Mouse (Mus musculus): ENCODE measurements around the gene Gm17268. TPM values are rescaled to one million over a fixed set of nuclear protein-coding genes. Genes with fewer than 3 reads are reported as not detected.

Gm17268 gene
- polyA plus RNA-seq, 1 experiment from 2014 or later, result not detected

DNA sequence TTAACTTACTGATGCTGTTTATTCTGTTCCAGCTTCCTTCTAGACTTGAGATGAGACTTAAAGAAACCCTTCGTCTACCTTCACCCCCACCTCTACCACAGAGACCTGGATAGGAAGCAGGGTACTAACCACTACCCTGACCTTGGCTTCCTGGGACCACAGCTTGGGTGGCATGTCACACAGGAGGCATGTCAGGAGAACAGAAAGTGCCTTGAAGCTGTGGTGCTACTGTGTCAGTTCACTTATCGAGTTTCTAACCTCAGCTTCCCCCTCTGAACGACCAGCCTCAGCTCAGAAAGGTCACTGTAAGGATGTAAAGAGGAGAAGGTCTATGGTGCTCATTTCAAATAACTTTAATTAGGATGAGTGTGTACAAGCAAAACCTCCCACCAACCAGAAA, 17.0 kb downstream of the Gm17268 start:
- no peaks in the 10 kb centered on the region for H3K9me3 ChIP-seq (ENCODE audit: control insufficient read depth, low read length)
- WGBS, result 48% methylated on average over 3 of the region's 3 CpGs
- no peak overlapping the region for H3K4me3 ChIP-seq (ENCODE audit: low read depth, low read length)
- H3K9ac ChIP-seq (ENCODE audit: low read depth, low read length), result no peak overlapping the region
- no peak overlapping the region for H3K27ac ChIP-seq (ENCODE audit: low read depth, low read length)
- no peaks in the 10 kb centered on the region for H3K4me1 ChIP-seq (replicated peaks; ENCODE audit: control insufficient read depth, insufficient read depth, low read length)
- DNase-seq (ENCODE audit: low spot score) (no peak), ATAC-seq (replicated peaks; ENCODE audit: low FRiP score) (no peak)
- H3K4me2 ChIP-seq, result no peak overlapping the region
- H3K27me3 ChIP-seq (replicated peaks; ENCODE audit: control insufficient read depth, insufficient read depth, low read length), result no peaks in the 10 kb centered on the region
- H3K36me3 ChIP-seq (ENCODE audit: control insufficient read depth, insufficient read depth, low read length), result no peaks in the 10 kb centered on the region

DNA sequence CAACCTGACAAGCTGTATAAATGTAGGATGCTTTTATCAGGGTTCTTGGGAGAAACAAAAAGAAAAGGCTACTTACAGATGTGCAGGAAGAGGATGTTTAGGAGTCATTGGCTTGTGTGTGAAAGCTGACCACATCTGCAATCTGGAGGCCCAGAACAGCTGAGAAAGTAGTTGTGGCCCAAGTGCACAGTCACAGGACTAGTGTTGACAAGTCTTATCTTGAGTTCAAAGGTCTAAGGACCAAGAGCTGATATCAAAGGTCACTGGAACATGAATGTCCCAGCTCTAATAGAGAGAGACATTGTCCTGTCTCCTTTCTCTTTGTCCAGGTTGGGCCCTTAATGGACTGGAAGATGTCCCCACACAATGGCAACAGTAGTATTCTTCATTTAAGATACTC, 18.6 kb downstream of the Gm17268 start:
- Histone ChIP-seq H3K4me2 (no peak overlapping the region), H3K36me3 (ENCODE audit: control insufficient read depth, insufficient read depth, low read length) (no peaks in the 10 kb centered on the region), H3K9me3 (ENCODE audit: control insufficient read depth, low read length) (no peaks in the 10 kb centered on the region), H3K27me3 (replicated peaks; ENCODE audit: control insufficient read depth, insufficient read depth, low read length) (no peaks in the 10 kb centered on the region), H3K27ac (ENCODE audit: low read depth, low read length) (no peak overlapping the region), H3K4me3 (ENCODE audit: low read depth, low read length) (no peak overlapping the region), H3K4me1 (replicated peaks; ENCODE audit: control insufficient read depth, insufficient read depth, low read length) (no peaks in the 10 kb centered on the region), H3K9ac (ENCODE audit: low read depth, low read length) (no peak overlapping the region)
- no peak for DNase-seq (ENCODE audit: low spot score)
- ATAC-seq (replicated peaks; ENCODE audit: low FRiP score), result no peak

DNA sequence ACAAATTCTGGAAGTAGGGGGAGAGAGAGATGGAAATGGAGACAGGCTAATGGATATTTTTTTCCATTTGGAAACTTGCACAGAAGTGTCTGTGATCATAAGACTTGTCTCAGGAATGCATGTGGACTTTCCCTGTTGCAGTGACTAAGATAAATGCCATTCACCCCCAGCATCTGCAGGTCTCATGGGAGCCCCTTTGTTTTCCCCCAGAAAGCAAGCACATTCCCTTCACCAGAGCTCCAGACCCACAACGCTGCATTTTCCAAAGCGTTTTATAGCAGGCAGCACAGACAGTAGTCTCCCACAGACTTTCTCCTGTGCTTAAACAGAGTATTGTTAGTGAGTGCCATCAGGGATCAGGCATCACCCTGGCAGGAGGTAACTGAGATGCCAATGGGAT, 19.0 kb downstream of the Gm17268 start:
- Histone ChIP-seq H3K27me3 (replicated peaks; ENCODE audit: control insufficient read depth, insufficient read depth, low read length) (no peaks in the 10 kb centered on the region), H3K9me3 (ENCODE audit: control insufficient read depth, low read length) (no peaks in the 10 kb centered on the region), H3K4me3 (ENCODE audit: low read depth, low read length) (no peak overlapping the region), H3K36me3 (ENCODE audit: control insufficient read depth, insufficient read depth, low read length) (no peaks in the 10 kb centered on the region), H3K9ac (ENCODE audit: low read depth, low read length) (no peak overlapping the region), H3K27ac (ENCODE audit: low read depth, low read length) (no peak overlapping the region), H3K4me2 (no peak overlapping the region), H3K4me1 (replicated peaks; ENCODE audit: control insufficient read depth, insufficient read depth, low read length) (no peaks in the 10 kb centered on the region)
- ATAC-seq (replicated peaks; ENCODE audit: low FRiP score) (no peak), DNase-seq (ENCODE audit: low spot score) (no peak)
- 67% methylated on average over 2 of the region's 2 CpGs for WGBS

DNA sequence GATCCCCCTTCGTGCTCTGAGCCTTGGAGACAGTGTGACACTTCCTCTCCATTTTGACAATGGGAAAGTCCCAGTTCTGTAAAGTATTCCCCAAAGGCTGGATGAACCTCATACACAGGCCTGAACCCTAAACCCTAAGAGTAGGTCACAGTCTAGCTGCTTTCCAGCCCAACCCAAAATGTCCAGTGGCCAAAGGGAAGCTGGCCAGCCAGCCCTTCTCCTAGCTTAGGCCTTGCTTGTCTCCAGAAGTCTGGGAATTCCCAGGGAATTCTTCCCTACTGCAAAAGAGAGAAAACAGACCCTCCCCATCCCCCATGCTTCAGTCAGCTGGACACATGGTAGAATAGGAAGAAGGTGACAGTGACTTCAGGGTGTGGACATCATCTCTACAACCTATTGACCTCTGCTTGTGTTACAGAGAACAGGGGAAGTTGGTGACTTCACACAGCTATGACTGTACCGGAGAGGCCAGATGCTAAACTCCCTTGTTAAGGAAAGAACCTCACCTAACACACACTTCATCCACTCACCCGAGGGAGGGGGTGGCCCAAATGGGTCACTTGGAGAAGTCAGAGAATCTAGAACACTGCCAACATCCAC, 22.1 kb downstream of the Gm17268 start:
- no peak overlapping the region for H3K4me2 ChIP-seq
- 70% methylated on average over 3 of the region's 3 CpGs for WGBS
- no peaks in the 10 kb centered on the region for H3K4me1 ChIP-seq (replicated peaks; ENCODE audit: control insufficient read depth, insufficient read depth, low read length)
- no peak overlapping the region for H3K9ac ChIP-seq (ENCODE audit: low read depth, low read length)
- DNase-seq (ENCODE audit: low spot score), result no peak
- H3K27ac ChIP-seq (ENCODE audit: low read depth, low read length), result no peak overlapping the region
- H3K9me3 ChIP-seq (ENCODE audit: control insufficient read depth, low read length), result no peaks in the 10 kb centered on the region
- H3K27me3 ChIP-seq (replicated peaks; ENCODE audit: control insufficient read depth, insufficient read depth, low read length), result no peaks in the 10 kb centered on the region
- H3K36me3 ChIP-seq (ENCODE audit: control insufficient read depth, insufficient read depth, low read length), result no peaks in the 10 kb centered on the region
- no peak overlapping the region for H3K4me3 ChIP-seq (ENCODE audit: low read depth, low read length)
- ATAC-seq (replicated peaks; ENCODE audit: low FRiP score), result no peak

DNA sequence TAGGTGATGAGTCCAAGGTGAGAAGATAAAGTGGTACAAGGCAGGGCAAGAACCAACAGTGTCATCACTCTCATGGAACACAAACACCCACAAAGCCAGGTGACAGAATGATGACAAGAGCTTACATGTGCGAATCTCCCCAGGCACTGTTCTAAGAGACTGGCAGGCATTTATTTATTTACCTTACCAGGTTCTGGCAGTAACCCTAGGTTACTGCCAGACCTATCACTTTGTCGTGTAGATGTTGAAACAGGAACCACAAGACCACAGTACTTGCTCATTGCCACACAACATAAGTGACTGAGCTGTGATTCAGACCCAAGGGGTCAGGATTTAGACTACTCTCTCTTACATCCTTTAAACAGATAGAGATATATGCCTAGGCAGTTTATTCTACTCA, 23.3 kb downstream of the Gm17268 start:
- ATAC-seq (replicated peaks; ENCODE audit: low FRiP score) (no peak), DNase-seq (ENCODE audit: low spot score) (no peak)
- Histone ChIP-seq H3K4me2 (no peak overlapping the region), H3K4me3 (ENCODE audit: low read depth, low read length) (no peak overlapping the region), H3K27ac (ENCODE audit: low read depth, low read length) (no peak overlapping the region), H3K9ac (ENCODE audit: low read depth, low read length) (no peak overlapping the region), H3K9me3 (ENCODE audit: control insufficient read depth, low read length) (no peaks in the 10 kb centered on the region), H3K4me1 (replicated peaks; ENCODE audit: control insufficient read depth, insufficient read depth, low read length) (no peaks in the 10 kb centered on the region), H3K27me3 (replicated peaks; ENCODE audit: control insufficient read depth, insufficient read depth, low read length) (no peaks in the 10 kb centered on the region), H3K36me3 (ENCODE audit: control insufficient read depth, insufficient read depth, low read length) (no peaks in the 10 kb centered on the region)
- 50% methylated on average over 2 of the region's 2 CpGs for WGBS

DNA sequence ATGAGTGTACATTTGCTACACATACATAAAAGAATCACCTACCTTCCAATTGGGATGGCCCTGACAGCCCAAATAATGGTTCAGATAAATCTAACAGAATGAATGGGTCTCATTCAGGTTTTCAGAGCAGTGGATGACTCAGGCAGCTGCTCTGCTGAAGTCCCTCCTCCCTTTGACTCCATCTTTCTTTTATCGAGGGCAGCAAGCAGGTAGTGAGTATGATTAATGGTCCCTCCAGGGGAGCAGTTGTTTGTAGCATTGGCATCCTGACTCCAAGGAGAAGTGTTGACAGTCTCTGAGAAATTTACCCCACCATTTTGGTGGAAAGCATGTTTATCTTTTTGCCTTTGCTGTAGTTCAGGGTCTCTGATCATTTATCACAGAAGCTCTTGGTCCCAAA, 24.6 kb downstream of the Gm17268 start:
- Histone ChIP-seq H3K4me3 (ENCODE audit: low read depth, low read length) (no peak overlapping the region), H3K36me3 (ENCODE audit: control insufficient read depth, insufficient read depth, low read length) (no peaks in the 10 kb centered on the region), H3K4me1 (replicated peaks; ENCODE audit: control insufficient read depth, insufficient read depth, low read length) (no peaks in the 10 kb centered on the region), H3K27me3 (replicated peaks; ENCODE audit: control insufficient read depth, insufficient read depth, low read length) (no peaks in the 10 kb centered on the region), H3K9ac (ENCODE audit: low read depth, low read length) (no peak overlapping the region), H3K9me3 (ENCODE audit: control insufficient read depth, low read length) (no peaks in the 10 kb centered on the region), H3K27ac (ENCODE audit: low read depth, low read length) (no peak overlapping the region), H3K4me2 (no peak overlapping the region)
- ATAC-seq (replicated peaks; ENCODE audit: low FRiP score) (no peak), DNase-seq (ENCODE audit: low spot score) (no peak)
- WGBS, result 50% methylated on average over 1 of the region's 1 CpGs

DNA sequence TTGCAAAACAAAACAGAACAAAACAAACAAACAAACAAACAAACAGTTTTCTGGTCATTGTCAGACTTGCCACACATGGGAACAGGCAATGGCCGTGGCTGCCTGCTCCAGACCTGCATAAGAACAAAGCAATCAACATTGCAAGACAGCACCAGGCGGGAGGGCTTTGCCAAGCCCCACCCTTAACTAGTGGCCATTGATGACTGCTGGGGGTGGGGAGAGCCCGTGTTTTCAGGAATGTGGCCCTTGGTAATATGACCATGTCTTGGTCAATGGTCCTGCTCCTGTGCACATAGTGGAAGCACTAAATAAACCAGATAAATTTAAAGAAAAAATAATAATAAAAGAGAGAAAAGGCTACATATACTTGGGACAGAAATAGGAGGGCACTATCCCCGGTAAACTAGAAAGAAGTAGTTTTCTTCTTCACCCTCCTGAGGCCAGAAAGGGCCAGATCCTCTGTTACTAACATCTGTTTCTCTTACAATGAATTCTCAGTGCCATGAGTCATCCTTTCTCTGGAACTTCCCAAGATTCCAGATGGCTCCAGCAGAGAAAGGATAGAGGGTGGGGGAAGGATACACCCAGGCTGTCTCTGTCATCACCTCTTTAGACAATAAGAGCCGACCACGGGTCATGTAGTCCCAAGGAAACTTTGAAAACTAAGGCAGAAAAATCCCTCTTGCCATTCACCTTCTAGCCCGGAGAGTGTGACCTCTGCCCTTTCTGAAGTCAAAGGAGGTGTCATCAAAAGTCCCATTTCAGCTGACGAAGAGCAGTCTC, 26.8 kb downstream of the Gm17268 start:
- H3K27me3 ChIP-seq (replicated peaks; ENCODE audit: control insufficient read depth, insufficient read depth, low read length), result no peaks in the 10 kb centered on the region
- no peak overlapping the region for H3K4me3 ChIP-seq (ENCODE audit: low read depth, low read length)
- H3K4me1 ChIP-seq (replicated peaks; ENCODE audit: control insufficient read depth, insufficient read depth, low read length), result no peaks in the 10 kb centered on the region
- ATAC-seq (replicated peaks; ENCODE audit: low FRiP score), result no peak
- no peak for DNase-seq (ENCODE audit: low spot score)
- H3K4me2 ChIP-seq, result no peak overlapping the region
- no peak overlapping the region for H3K9ac ChIP-seq (ENCODE audit: low read depth, low read length)
- no peaks in the 10 kb centered on the region for H3K9me3 ChIP-seq (ENCODE audit: control insufficient read depth, low read length)
- 62% methylated on average over 8 of the region's 8 CpGs for WGBS
- no peak overlapping the region for H3K27ac ChIP-seq (ENCODE audit: low read depth, low read length)
- no peaks in the 10 kb centered on the region for H3K36me3 ChIP-seq (ENCODE audit: control insufficient read depth, insufficient read depth, low read length)

DNA sequence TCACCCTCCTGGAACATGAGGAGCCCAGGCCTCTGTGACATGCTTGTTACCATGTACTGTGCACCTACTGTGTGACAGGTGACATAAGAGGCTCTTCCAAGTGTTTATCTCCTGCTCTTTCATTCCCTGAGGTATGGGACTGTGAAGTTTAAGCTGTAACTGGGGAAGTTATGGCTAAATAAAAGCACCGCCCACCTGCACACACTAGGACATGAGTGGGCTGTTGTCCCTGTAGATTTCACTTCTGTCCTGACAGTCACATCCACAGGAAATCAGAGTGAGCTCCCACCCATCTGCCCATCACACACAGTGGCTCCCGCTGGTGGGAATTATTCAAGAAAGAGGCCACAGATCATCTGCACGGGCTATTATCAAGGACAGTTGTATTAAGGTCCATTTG, 28.2 kb downstream of the Gm17268 start:
- WGBS, result 84% methylated on average over 3 of the region's 3 CpGs

DNA sequence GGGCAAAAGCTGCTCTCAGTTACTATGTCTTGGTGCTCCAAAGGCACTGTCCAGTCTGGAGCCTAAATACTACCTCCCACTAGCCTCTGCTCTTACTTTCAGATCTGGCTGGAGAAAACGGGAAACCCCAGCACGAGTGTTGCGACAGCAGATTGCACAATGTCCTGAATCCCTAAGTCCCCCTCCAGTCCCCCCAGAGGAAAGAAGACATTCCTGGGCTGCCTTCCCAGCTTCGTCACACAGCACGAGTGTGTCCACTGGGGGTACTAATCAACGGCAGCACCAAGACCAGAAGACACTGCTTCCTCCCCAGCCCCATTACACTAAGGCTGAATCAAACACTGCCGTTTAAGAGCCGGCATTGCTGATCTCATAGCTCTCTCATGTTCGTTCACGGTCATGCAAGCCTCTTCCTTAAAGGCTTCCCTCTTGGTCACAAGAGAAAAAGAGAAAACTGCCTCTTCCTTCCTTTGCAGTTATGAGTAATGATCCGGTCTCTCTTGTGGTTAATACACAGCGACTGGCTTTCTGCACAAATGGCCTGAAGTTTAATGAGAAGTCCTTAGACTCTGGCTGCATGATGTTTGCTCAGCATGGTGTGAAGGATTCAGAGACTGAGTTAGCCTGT, 31.5 kb downstream of the Gm17268 start:
- WGBS, result 45% methylated on average over 12 of the region's 12 CpGs
- no peaks in the 10 kb centered on the region for H3K27me3 ChIP-seq (replicated peaks; ENCODE audit: control insufficient read depth, insufficient read depth, low read length)
- H3K4me2 ChIP-seq, result no peak overlapping the region
- no peaks in the 10 kb centered on the region for H3K9me3 ChIP-seq (ENCODE audit: control insufficient read depth, low read length)
- H3K36me3 ChIP-seq (ENCODE audit: control insufficient read depth, insufficient read depth, low read length), result no peaks in the 10 kb centered on the region
- H3K4me3 ChIP-seq (ENCODE audit: low read depth, low read length), result no peak overlapping the region
- H3K4me1 ChIP-seq (replicated peaks; ENCODE audit: control insufficient read depth, insufficient read depth, low read length), result no peaks in the 10 kb centered on the region
- H3K9ac ChIP-seq (ENCODE audit: low read depth, low read length), result no peak overlapping the region
- DNase-seq (ENCODE audit: low spot score), result no peak
- H3K27ac ChIP-seq (ENCODE audit: low read depth, low read length), result no peak overlapping the region
- no peak for ATAC-seq (replicated peaks; ENCODE audit: low FRiP score)

More for the DNA sequence above, 28.2 kb downstream of the Gm17268 start:
- Histone ChIP-seq H3K36me3 (ENCODE audit: control insufficient read depth, insufficient read depth, low read length) (no peaks in the 10 kb centered on the region), H3K27me3 (replicated peaks; ENCODE audit: control insufficient read depth, insufficient read depth, low read length) (no peaks in the 10 kb centered on the region), H3K27ac (ENCODE audit: low read depth, low read length) (no peak overlapping the region), H3K4me2 (no peak overlapping the region), H3K4me1 (replicated peaks; ENCODE audit: control insufficient read depth, insufficient read depth, low read length) (no peaks in the 10 kb centered on the region), H3K9ac (ENCODE audit: low read depth, low read length) (no peak overlapping the region), H3K9me3 (ENCODE audit: control insufficient read depth, low read length) (no peaks in the 10 kb centered on the region), H3K4me3 (ENCODE audit: low read depth, low read length) (no peak overlapping the region)
- DNase-seq (ENCODE audit: low spot score), result no peak
- no peak for ATAC-seq (replicated peaks; ENCODE audit: low FRiP score)

Measured in liver, embryonic 11.5 days (tissue).